ENCODE assay signal across 8 mouse cellular contexts in genomic region chr10:18545813-18546235, GRCm38 (mm10). TPM values are rescaled to one million over a fixed set of nuclear protein-coding genes. Genes with fewer than 3 reads are reported as not detected.
DNase-seq lines count a peak whose midpoint lies in the region; ATAC-seq and TF ChIP-seq lines count a peak whose summit lies in the region.

Gene Hebp2, minus strand, starts transcription at chr10:18546076.

- peak; percentile 52 to 65 for DNase-seq in heart, adult 18-20 months
- no peak for DNase-seq in heart, adult 8-10 months (ENCODE audit: low spot score)
- peak; percentile 69 for DNase-seq in embryo, embryonic 11.5 days (ENCODE audit: low read depth, low spot score)
- DNase-seq in kidney, adult 18-20 months: peak; percentile 63
- peak; percentile 13 to 29 (median 18) for DNase-seq in liver, embryonic 14.5 days (ENCODE audit: low read depth in 3 of 3, low spot score in 3 of 3)
- DNase-seq in naive thymus-derived CD4-positive, alpha-beta T cell, adult 2 months (ENCODE audit: low read depth): peak; percentile 15

- no peak for TF ChIP-seq POLR2A in testis, adult 2 months (IDR thresholded peaks at IDR 0.05; ENCODE audit: control insufficient read depth, low read depth, low read length)

- under 1% methylated on average over 22 of the region's 22 CpGs for WGBS in liver, embryonic 14.5 days (ENCODE audit: insufficient replicate concordance)

- H3K4me1 ChIP-seq in liver, embryonic 14.5 days (replicated peaks; ENCODE audit: control insufficient read depth in 2 of 2, insufficient read depth in 2 of 2, low read length in 1 of 2): no peaks in the 10 kb centered on the region
- H3K4me1 ChIP-seq in testis, adult 2 months (ENCODE audit: control insufficient read depth, insufficient read depth, low read length): peaks cover 6% of the 10 kb centered on the region

- H3K4me2 ChIP-seq in liver, embryonic 14.5 days (ENCODE audit: low read depth): peak within 1 kb of the TSS; percentile 55

- ATAC-seq in granulocyte monocyte progenitor cell, adult 5-6 weeks (replicated peaks; ENCODE audit: poor library complexity, severe bottlenecking): peak; percentile 97
- ATAC-seq in liver, embryonic 14.5 days (ENCODE audit: insufficient read depth): peak; percentile 73

- no peaks in the 10 kb centered on the region for H3K36me3 ChIP-seq in liver, embryonic 14.5 days (replicated peaks; ENCODE audit: control insufficient read depth, insufficient read depth, low read depth)
- H3K36me3 ChIP-seq in testis, adult 2 months (ENCODE audit: control insufficient read depth, insufficient read depth, low read length): no peaks in the 10 kb centered on the region

- TF ChIP-seq EP300 in liver, embryonic 14.5 days (IDR thresholded peaks at IDR 0.05; ENCODE audit: low read depth): no peak

- H3K9me3 ChIP-seq in liver, embryonic 14.5 days (ENCODE audit: control insufficient read depth, low read length): no peaks in the 10 kb centered on the region

- H3K27ac ChIP-seq in liver, embryonic 14.5 days: no peak within 1 kb of the TSS
- H3K27ac ChIP-seq in testis, adult 2 months (ENCODE audit: control insufficient read depth, insufficient read depth, low read depth, low read length): peak within 1 kb of the TSS; percentile 33

- H3K9ac ChIP-seq in liver, embryonic 14.5 days (replicated peaks): no peak within 1 kb of the TSS; the same call in 1 of the 2 replicates

- H3K4me3 ChIP-seq in liver, embryonic 14.5 days (ENCODE audit: insufficient read depth in 1 of 2, low read depth in 2 of 2, low read length in 2 of 2): peak within 1 kb of the TSS; percentile 36 to 39
- peak within 1 kb of the TSS; percentile 69 for H3K4me3 ChIP-seq in testis, adult 2 months (ENCODE audit: control insufficient read depth, low read depth, low read length)

- peak; percentile 74 for TF ChIP-seq CTCF in liver, embryonic 14.5 days (IDR thresholded peaks at IDR 0.05; ENCODE audit: low read depth)
- TF ChIP-seq CTCF in testis, adult 2 months (IDR thresholded peaks at IDR 0.05; ENCODE audit: control insufficient read depth, insufficient read depth, insufficient replicate concordance, low read depth, low read length): peak; percentile 59; the same call in 1 of the 2 replicates

- no peaks in the 10 kb centered on the region for H3K27me3 ChIP-seq in liver, embryonic 14.5 days (ENCODE audit: control insufficient read depth, insufficient read depth, low read length)
- H3K27me3 ChIP-seq in testis, adult 2 months (ENCODE audit: control insufficient read depth, insufficient read depth, low read length): no peaks in the 10 kb centered on the region

RNA-seq across cellular contexts. Expression of gene Hebp2, which starts in this region (rescaled TPM):
- total RNA-seq in heart, adult 18-20 months (2021): under 1 TPM; 0.44 to 0.50 TPM
- total RNA-seq in heart, adult 8-10 months (2022): under 1 TPM; 0.41 to 0.84 (median 0.72) TPM
- total RNA-seq in granulocyte monocyte progenitor cell, adult 5-6 weeks (2014; fragmentation: Nextera tagmentation): not detected in 2 replicates
- 1.2 and 2.3 TPM in 2 replicates for total RNA-seq in granulocyte monocyte progenitor cell, adult 5-6 weeks (2017)
- polyA plus RNA-seq in liver, embryonic 14.5 days (2012; rRNA removed): 0.38 and 0.68 TPM in 2 replicates
- polyA plus RNA-seq in liver, embryonic 14.5 days (2014; fragmentation: Nextera tagmentation; extraction: Ambion mirVana): 2.0 and 2.5 TPM in 2 replicates
- polyA plus RNA-seq in testis, adult 2 months (2012; rRNA removed): 2.1 and 2.6 TPM in 2 replicates

Comparison
In these comparisons a context has a peak if more than half of its experiments do, and no peak if none do; other contexts are left out.
1. Peak in DNase-seq in heart, adult 18-20 months; RNA of the gene not detected or under 1 TPM.